In the genomic region with DNA sequence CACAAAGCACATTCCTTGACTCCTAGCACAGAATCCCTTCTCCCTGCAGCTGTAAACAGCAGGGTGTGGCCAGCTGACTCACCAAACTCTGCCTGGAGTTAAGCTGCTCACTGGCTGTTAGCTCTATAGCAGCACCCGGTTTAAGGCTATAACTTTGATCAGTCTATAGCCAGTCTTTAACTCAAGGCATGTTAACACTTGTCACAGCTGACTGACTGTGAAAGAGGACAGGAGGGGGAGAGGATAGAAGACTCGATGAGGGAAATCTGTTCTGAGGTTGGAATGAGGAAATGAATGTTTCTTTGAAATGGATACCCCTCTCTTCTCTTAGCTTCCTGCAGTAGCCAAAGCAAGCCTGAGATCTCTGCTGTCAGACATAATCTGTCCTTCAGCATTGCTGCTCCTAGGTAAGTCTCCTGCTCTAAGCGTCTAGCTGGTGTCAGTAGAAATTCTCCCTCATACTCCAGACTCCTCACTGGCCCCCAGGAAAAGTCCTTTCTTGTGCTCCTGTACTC, we compare ENCODE assay signal across 8 mouse cellular contexts. TPM values are rescaled to one million over a fixed set of nuclear protein-coding genes. Genes with fewer than 3 reads are reported as not detected.
DNase-seq lines count a peak whose midpoint lies in the region; ATAC-seq and TF ChIP-seq lines count a peak whose summit lies in the region.

No protein-coding gene starts in this region.

- ATAC-seq in hindbrain, embryonic 13.5 days (ENCODE audit: low FRiP score) = no peak
- peak; percentile 94 for ATAC-seq in liver, embryonic 13.5 days (ENCODE audit: low read depth)
- ATAC-seq in neural tube, embryonic 13.5 days (ENCODE audit: low read depth) = no peak; the same call in 1 of the 2 replicates

- peak; percentile 45 for DNase-seq in ZHBTc4 (ENCODE audit: low read depth, low spot score)
- peak; percentile 4 for DNase-seq in fat pad, adult 2 months (ENCODE audit: extremely low read depth, low read depth, low spot score)
- no peak for DNase-seq in liver, embryonic 13.5 days
- no peak for DNase-seq in ovary, postnatal 36 days (ENCODE audit: low spot score)
- DNase-seq in cerebellum, postnatal 25 days = no peak

- peak overlapping the region; percentile 19 for H3K9ac ChIP-seq in hindbrain, embryonic 13.5 days
- peak overlapping the region; percentile 72 for H3K9ac ChIP-seq in liver, embryonic 13.5 days
- H3K9ac ChIP-seq in neural tube, embryonic 13.5 days = peak overlapping the region; percentile 58

- H3K4me2 ChIP-seq in hindbrain, embryonic 13.5 days = peak overlapping the region; percentile 48
- peak overlapping the region; percentile 71 for H3K4me2 ChIP-seq in liver, embryonic 13.5 days
- peak overlapping the region; percentile 54 for H3K4me2 ChIP-seq in neural tube, embryonic 13.5 days

- H3K27me3 ChIP-seq in E14TG2a.4 (ENCODE audit: insufficient read depth, low read length) = no peaks in the 10 kb centered on the region
- H3K27me3 ChIP-seq in hindbrain, embryonic 13.5 days = no peaks in the 10 kb centered on the region
- H3K27me3 ChIP-seq in liver, embryonic 13.5 days = no peaks in the 10 kb centered on the region
- H3K27me3 ChIP-seq in neural tube, embryonic 13.5 days = no peaks in the 10 kb centered on the region

- 9% methylated on average over 3 of the region's 3 CpGs for whole genome bisulfite sequencing in hindbrain, embryonic 13.5 days
- WGBS in liver, embryonic 13.5 days (ENCODE audit: insufficient replicate concordance) = 7% methylated on average over 3 of the region's 3 CpGs
- 6% methylated on average over 3 of the region's 3 CpGs for WGBS in neural tube, embryonic 13.5 days

- H3K27ac ChIP-seq in hindbrain, embryonic 13.5 days = no peak overlapping the region
- peak overlapping the region; percentile 45 for H3K27ac ChIP-seq in liver, embryonic 13.5 days
- H3K27ac ChIP-seq in neural tube, embryonic 13.5 days (replicated peaks) = no peak overlapping the region

- no peaks in the 10 kb centered on the region for H3K9me3 ChIP-seq in E14TG2a.4 (ENCODE audit: low read length)
- H3K9me3 ChIP-seq in hindbrain, embryonic 13.5 days = no peaks in the 10 kb centered on the region
- H3K9me3 ChIP-seq in liver, embryonic 13.5 days (replicated peaks) = no peaks in the 10 kb centered on the region
- no peaks in the 10 kb centered on the region for H3K9me3 ChIP-seq in neural tube, embryonic 13.5 days

- peak overlapping the region; percentile 66 for H3K4me3 ChIP-seq in E14TG2a.4 (replicated peaks; ENCODE audit: low read length)
- H3K4me3 ChIP-seq in hindbrain, embryonic 13.5 days = peak overlapping the region; percentile 36
- peak overlapping the region; percentile 66 for H3K4me3 ChIP-seq in liver, embryonic 13.5 days (replicated peaks)
- H3K4me3 ChIP-seq in neural tube, embryonic 13.5 days = peak overlapping the region; percentile 40

- H3K36me3 ChIP-seq in E14TG2a.4 (ENCODE audit: insufficient read depth, low read length) = peaks cover 4% of the 10 kb centered on the region; the same call in 1 of the 2 replicates
- no peaks in the 10 kb centered on the region for H3K36me3 ChIP-seq in hindbrain, embryonic 13.5 days
- peaks cover 9% of the 10 kb centered on the region for H3K36me3 ChIP-seq in liver, embryonic 13.5 days
- H3K36me3 ChIP-seq in neural tube, embryonic 13.5 days = no peaks in the 10 kb centered on the region

- peaks cover 17% of the 10 kb centered on the region for H3K4me1 ChIP-seq in E14TG2a.4 (replicated peaks; ENCODE audit: low read depth, low read length)
- peaks cover 12% of the 10 kb centered on the region; the same call in 1 of the 2 replicates for H3K4me1 ChIP-seq in hindbrain, embryonic 13.5 days (replicated peaks)
- peaks cover 13% of the 10 kb centered on the region for H3K4me1 ChIP-seq in liver, embryonic 13.5 days (replicated peaks)
- peaks cover 16% of the 10 kb centered on the region for H3K4me1 ChIP-seq in neural tube, embryonic 13.5 days (replicated peaks)

- TF ChIP-seq CTCF in E14TG2a.4 (conservative IDR thresholded peaks at IDR 0.05; ENCODE audit: low read length) = no peak

RNA-seq across cellular contexts. Expression of a gene that starts 0.9 kb away (rescaled TPM):
- polyA plus RNA-seq in hindbrain, embryonic 13.5 days (2015; fragmentation: Nextera tagmentation; extraction: Ambion mirVana) = 8.6 and 9.1 TPM in 2 replicates
- polyA plus RNA-seq in liver, embryonic 13.5 days (2015; fragmentation: Nextera tagmentation; extraction: Ambion mirVana) = 8.5 and 9.3 TPM in 2 replicates
- 9.8 and 10.0 TPM in 2 replicates for polyA plus RNA-seq in neural tube, embryonic 13.5 days (2015; fragmentation: Nextera tagmentation; extraction: Ambion mirVana)

RNA-seq across cellular contexts. Expression of a gene that starts 15.5 kb away (rescaled TPM):
- not detected in 2 replicates for polyA plus RNA-seq in hindbrain, embryonic 13.5 days (2015; fragmentation: Nextera tagmentation; extraction: Ambion mirVana)
- polyA plus RNA-seq in liver, embryonic 13.5 days (2015; fragmentation: Nextera tagmentation; extraction: Ambion mirVana) = not detected in 2 replicates
- not detected in 2 replicates for polyA plus RNA-seq in neural tube, embryonic 13.5 days (2015; fragmentation: Nextera tagmentation; extraction: Ambion mirVana)

RNA-seq across cellular contexts. Expression of a gene that starts 33.1 kb away (rescaled TPM):
- not detected in 2 replicates for polyA plus RNA-seq in hindbrain, embryonic 13.5 days (2015; fragmentation: Nextera tagmentation; extraction: Ambion mirVana)
- polyA plus RNA-seq in liver, embryonic 13.5 days (2015; fragmentation: Nextera tagmentation; extraction: Ambion mirVana) = 0.02 TPM in 2 replicates
- not detected in 2 replicates for polyA plus RNA-seq in neural tube, embryonic 13.5 days (2015; fragmentation: Nextera tagmentation; extraction: Ambion mirVana)

RNA-seq across cellular contexts. Expression of a gene that starts 44.6 kb away (rescaled TPM):
- polyA plus RNA-seq in hindbrain, embryonic 13.5 days (2015; fragmentation: Nextera tagmentation; extraction: Ambion mirVana) = not detected in 2 replicates
- not detected in 2 replicates for polyA plus RNA-seq in liver, embryonic 13.5 days (2015; fragmentation: Nextera tagmentation; extraction: Ambion mirVana)
- polyA plus RNA-seq in neural tube, embryonic 13.5 days (2015; fragmentation: Nextera tagmentation; extraction: Ambion mirVana) = not detected in 2 replicates

RNA-seq across cellular contexts. Expression of a gene that starts 53.3 kb away (rescaled TPM):
- not detected in 2 replicates for polyA plus RNA-seq in hindbrain, embryonic 13.5 days (2015; fragmentation: Nextera tagmentation; extraction: Ambion mirVana)
- polyA plus RNA-seq in liver, embryonic 13.5 days (2015; fragmentation: Nextera tagmentation; extraction: Ambion mirVana) = not detected in 2 replicates
- not detected in 2 replicates for polyA plus RNA-seq in neural tube, embryonic 13.5 days (2015; fragmentation: Nextera tagmentation; extraction: Ambion mirVana)

Comparison
In these comparisons a context has a peak if more than half of its experiments do, and no peak if none do; other contexts are left out.
1. DNase-seq: peak in ZHBTc4 (single experiment) and fat pad, adult 2 months (single experiment); none in liver, embryonic 13.5 days (single experiment), ovary, postnatal 36 days (single experiment) and cerebellum, postnatal 25 days (0 of 2).
2. H3K9ac ChIP-seq: peak in every context shown above with its lines; median percentile 72 in liver, embryonic 13.5 days; 58 in neural tube, embryonic 13.5 days; 19 in hindbrain, embryonic 13.5 days.
3. Peak in every context shown above with its lines, with median percentiles within 50 percentile points of each other: H3K4me3 ChIP-seq and H3K4me2 ChIP-seq.